Mouse (Mus musculus): ENCODE data around the gene Otp. TPM values are rescaled to one million over a fixed set of nuclear protein-coding genes. Genes with fewer than 3 reads are reported as not detected.
A peak's percentile ranks its signal among the peaks of the same experiment; 100 is the strongest.

Gene Otp
- not detected in 2 replicates for total RNA-seq (2021)
- long read RNA-seq, experiment 1: 0 reads
- long read RNA-seq, experiment 2: 0 reads

GRCm38 (mm10) chr13:94875396-94875880, at the start of gene Otp:
Gene Otp (plus strand): TSS chr13:94875602.
- no peak for DNase-seq

- DNase-seq: no peak
Observed at GRCm38 (mm10) chr13:94826389-94826788, 49.0 kb upstream of the Otp start.

GRCm38 (mm10) chr13:94826986-94827385, 48.4 kb upstream of the Otp start:
- no peak for DNase-seq

GRCm38 (mm10) chr13:94827847-94828246, 47.6 kb upstream of the Otp start:
- no peak for DNase-seq

GRCm38 (mm10) chr13:94838047-94838720, 37.2 kb upstream of the Otp start:
- no peak for DNase-seq

GRCm38 (mm10) chr13:94838756-94839337, 36.6 kb upstream of the Otp start:
- DNase-seq: no peak

- DNase-seq: no peak
Observed at GRCm38 (mm10) chr13:94843236-94843635, 32.2 kb upstream of the Otp start.

GRCm38 (mm10) chr13:94847870-94848269, 27.5 kb upstream of the Otp start:
- DNase-seq: no peak

GRCm38 (mm10) chr13:94849351-94849750, 26.1 kb upstream of the Otp start:
- no peak for DNase-seq

- DNase-seq: no peak
Observed at GRCm38 (mm10) chr13:94858016-94858575, 17.3 kb upstream of the Otp start.

GRCm38 (mm10) chr13:94859256-94859655, 16.1 kb upstream of the Otp start:
- DNase-seq: no peak

- DNase-seq: no peak
Observed at GRCm38 (mm10) chr13:94862491-94863230, 12.7 kb upstream of the Otp start.

GRCm38 (mm10) chr13:94866906-94867305, 8.5 kb upstream of the Otp start:
- DNase-seq: no peak

- DNase-seq: no peak
Observed at GRCm38 (mm10) chr13:94867772-94868171, 7.6 kb upstream of the Otp start.

GRCm38 (mm10) chr13:94868478-94868950, 6.9 kb upstream of the Otp start:
- peak; percentile 80 for DNase-seq

- no peak for DNase-seq
Observed at GRCm38 (mm10) chr13:94869541-94869940, 5.9 kb upstream of the Otp start.

GRCm38 (mm10) chr13:94870071-94870460, 5.3 kb upstream of the Otp start:
- DNase-seq: no peak

- DNase-seq: no peak
Observed at GRCm38 (mm10) chr13:94870461-94871186, 4.8 kb upstream of the Otp start.

GRCm38 (mm10) chr13:94871806-94872320, 3.5 kb upstream of the Otp start:
- DNase-seq: no peak

- DNase-seq: no peak
Observed at GRCm38 (mm10) chr13:94872439-94872838, 3.0 kb upstream of the Otp start.

- no peak for DNase-seq
Observed at GRCm38 (mm10) chr13:94873111-94874038, 2.0 kb upstream of the Otp start.
